Mouse (Mus musculus) Patski (cell line): ENCODE measurements around the gene Tnfsf10. TPM values are rescaled to one million over a fixed set of nuclear protein-coding genes. Genes with fewer than 3 reads are reported as not detected.

Experiments
- ATAC-seq: fragments of 100-300 bp; one replicate; pipeline ENCODE4 v1.8.0; 2021
- CTCF ChIA-PET: fragments of 350-600 bp; sonication (Branson Sonifier 250); formaldehyde crosslinking; loops from one replicate; lab custom pipeline; 2022; ENCODE audit warnings: inconsistent platforms; lab: Charles Lee
- POLR2A ChIA-PET: fragments of 350-600 bp; sonication (Branson Sonifier 250); formaldehyde crosslinking; loops from one replicate; lab custom pipeline; 2022; ENCODE audit warnings: antibody characterized with exemption, inconsistent platforms; lab: Charles Lee
- DNase-seq: peaks from one replicate; pipeline ENCODE4 v3.0.0-alpha.2; 2011; ENCODE audit warnings: low read depth, low spot score
- H3K27me3 ChIP-seq: fragments of 371-371 bp; one replicate; pipeline ENCODE4 v1.5.1; 2021
- CTCF ChIP-seq: fragments of 100-300 bp; IDR thresholded peaks from one replicate; pipeline ENCODE4 v1.5.1; 2021
- in situ Hi-C: fragments of 300-500 bp; cut with MboI; formaldehyde crosslinking; loops from 3 replicates; pipeline ENCODE4 v1.11.1; 2018; ENCODE audit warnings: low pct_unique_long_range_greater_than_20kb, mixed read lengths
- polyA plus RNA-seq: library from polyadenylated mRNA; unstranded; gene quantifications from one replicate; pipeline ENCODE4 v1.2.3, GENCODE M21; 2021

Tnfsf10 gene
- polyA plus RNA-seq, 1 experiment from 2014 or later: 1.5 TPM

DNA sequence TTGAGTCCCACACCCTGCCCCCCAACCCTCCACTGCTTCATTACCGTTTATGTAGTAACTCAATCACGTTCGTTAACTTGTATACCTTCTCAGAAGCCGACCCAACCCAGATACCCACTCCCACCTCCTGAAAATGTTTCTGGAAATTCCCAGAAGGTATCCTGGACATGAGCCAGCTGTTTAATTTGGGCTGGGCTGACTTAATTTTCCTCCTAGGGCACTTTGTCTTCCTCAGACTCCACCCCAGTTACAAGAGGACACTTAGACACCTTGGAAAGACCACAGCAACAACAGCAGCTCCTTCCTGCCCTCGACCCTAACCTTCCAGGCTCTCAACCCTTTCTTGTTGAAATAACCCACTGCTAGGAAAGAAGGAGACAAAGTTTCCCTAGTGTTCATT lies 6.7 kb downstream of the Tnfsf10 start:
- ATAC-seq: no peak

DNA sequence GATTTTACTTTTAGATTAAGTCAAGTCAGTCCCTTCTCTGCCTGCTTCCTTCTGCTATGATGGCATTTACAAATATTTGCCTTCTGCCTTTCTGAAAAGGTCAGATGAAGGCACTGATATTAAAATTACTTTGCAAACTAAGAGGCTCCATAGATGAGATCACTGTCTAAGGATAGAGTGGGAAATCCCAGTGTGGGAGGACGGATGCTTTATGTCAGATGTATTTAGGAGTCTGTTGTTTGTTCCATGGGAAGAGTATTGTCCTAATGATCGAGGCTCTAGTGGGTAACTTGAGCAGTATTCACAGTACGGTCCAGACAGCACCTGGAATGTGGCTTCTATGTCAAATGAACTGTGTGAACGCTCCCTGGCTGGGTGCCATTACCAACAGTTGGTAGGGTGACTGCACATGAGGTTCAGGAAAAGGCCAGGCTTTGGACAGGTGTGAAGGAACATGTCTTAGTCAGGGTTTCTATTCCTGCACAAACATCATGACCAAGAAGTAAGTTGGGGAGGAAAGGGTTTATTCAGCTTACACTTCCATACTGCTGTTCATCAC lies 9.9 kb downstream of the Tnfsf10 start:
- ChIA-PET POLR2A (no interaction called here), CTCF (no interaction called here)
- in situ Hi-C loops: no loop called here
- DNase-seq: peak; percentile 93
- ATAC-seq: peak; percentile 85
- no peaks in the 10 kb centered on the region for H3K27me3 ChIP-seq
- TF ChIP-seq CTCF: no peak

More for the DNA sequence above, 6.7 kb downstream of the Tnfsf10 start:
- ChIA-PET POLR2A (no interaction called here), CTCF (interaction anchor here (1.1 to 1.2 kb wide), 3 partner anchors 9 to 15 kb away, joined by 3 to 4 read pairs (median 3); no protein-coding TSS in a partner anchor)
- H3K27me3 ChIP-seq: no peaks in the 10 kb centered on the region
- in situ Hi-C loops: no loop called here
- DNase-seq: no peak
- TF ChIP-seq CTCF: no peak

DNA sequence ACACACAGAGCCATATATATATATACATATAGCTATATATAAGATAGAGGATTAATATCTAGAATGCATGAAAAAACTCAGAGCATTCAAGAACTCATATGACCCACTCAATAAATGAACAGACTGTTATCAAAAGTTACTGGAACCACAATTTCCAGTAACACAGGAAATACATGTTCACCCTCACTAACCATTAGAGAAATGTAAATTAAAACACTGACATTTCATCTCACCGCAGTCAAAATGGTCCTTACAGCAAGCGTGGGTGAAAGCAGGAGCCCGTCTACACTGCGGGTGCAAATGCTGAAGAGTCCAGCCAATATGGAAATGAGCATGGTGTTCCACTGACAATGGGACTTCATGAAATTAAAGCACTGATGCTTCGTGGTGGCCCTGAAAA lies 13.9 kb downstream of the Tnfsf10 start:
- no peak for DNase-seq
- ChIA-PET CTCF (interaction anchor here (1.3 kb wide), 1 partner anchor 15 kb away, joined by 3 read pairs; no protein-coding TSS in a partner anchor), POLR2A (no interaction called here)
- no peak for ATAC-seq
- no peak for TF ChIP-seq CTCF
- in situ Hi-C loops: loop anchor here (5.0 kb wide), 1 partner anchor 68 kb away; no protein-coding TSS in a partner anchor
- no peaks in the 10 kb centered on the region for H3K27me3 ChIP-seq

DNA sequence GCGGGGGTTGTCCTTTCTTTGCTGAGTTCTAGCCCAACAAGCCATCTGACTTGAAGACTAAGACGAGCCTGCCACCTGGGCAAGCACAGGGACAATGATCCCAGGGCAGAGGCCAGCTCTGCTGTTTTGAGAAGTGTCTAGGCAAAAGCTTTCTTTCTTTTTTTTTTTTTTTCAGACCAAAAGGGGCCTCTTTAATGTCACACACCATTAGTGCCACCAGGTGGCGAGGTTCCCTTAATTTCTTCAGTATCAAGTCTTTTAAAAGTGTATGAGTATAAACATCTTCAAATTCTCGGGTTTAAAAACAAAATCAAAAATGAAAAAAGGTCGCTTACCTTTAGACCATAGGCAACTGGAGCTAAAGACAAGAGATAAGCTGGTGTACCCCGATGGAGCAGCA lies 21.6 kb downstream of the Tnfsf10 start:
- CTCF ChIA-PET: interaction anchor here (0.6 to 3.1 kb wide), 11 partner anchors 10 to 370 kb away, joined by 3 to 15 read pairs (median 3); partner anchors contain the start of gene Nceh1
- POLR2A ChIA-PET: interaction anchor here (0.6 kb wide), 2 partner anchors 191 to 1265 kb away, joined by 3 to 4 read pairs; no protein-coding TSS in a partner anchor
- in situ Hi-C loops: no loop called here
- no peak for DNase-seq
- H3K27me3 ChIP-seq: peaks cover 17% of the 10 kb centered on the region
- peak; percentile 73 for TF ChIP-seq CTCF
- peak; percentile 55 for ATAC-seq

DNA sequence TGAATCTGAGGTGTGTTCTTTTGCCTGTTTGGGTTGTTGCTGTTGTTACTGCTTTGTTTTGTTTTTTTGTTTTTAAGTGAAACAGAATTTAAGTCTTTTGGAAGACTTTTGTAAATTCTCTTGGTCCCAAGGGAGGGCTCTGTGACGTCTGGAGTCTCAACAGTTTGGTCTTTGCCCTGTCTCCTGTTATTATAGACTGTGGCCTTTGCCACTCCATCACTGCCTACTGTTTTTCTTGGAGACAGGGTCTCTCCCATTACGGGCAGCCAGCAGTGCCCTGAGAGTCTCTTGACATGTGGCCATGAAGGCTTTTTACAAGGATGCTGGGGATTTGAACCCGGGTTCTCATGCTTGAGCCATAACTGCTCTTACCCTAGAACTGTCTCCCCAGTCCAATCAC lies 22.1 kb downstream of the Tnfsf10 start:
- ATAC-seq (no peak), DNase-seq (no peak)
- H3K27me3 ChIP-seq: peaks cover 20% of the 10 kb centered on the region
- POLR2A ChIA-PET: interaction anchor here (0.8 kb wide), 1 partner anchor 1777 kb away, joined by 3 read pairs; no protein-coding TSS in a partner anchor
- in situ Hi-C loops: no loop called here
- CTCF ChIA-PET: interaction anchor here (0.9 to 3.1 kb wide), 8 partner anchors 10 to 156 kb away, joined by 3 to 15 read pairs (median 4); partner anchors contain the start of gene Nceh1
- TF ChIP-seq CTCF: no peak

DNA sequence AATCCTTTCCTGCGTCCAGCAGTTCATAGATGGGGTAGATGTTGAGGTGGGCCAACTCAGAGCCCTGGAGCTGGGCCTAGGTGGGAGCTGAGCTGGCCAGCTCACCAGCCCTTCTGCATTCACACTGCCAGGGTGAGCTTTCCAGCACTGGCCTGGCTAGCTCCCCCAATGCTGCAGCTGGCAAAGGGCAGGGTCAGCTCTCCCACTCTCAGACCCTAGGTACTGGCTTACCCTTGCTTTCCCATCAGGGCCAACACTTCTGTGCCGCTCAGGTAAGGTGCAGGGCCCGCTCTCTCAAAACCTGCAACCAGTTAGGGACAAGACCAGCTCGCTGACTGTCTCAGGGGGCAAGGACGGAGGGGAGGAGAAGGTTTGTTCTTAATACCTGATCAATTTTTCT lies 23.9 kb downstream of the Tnfsf10 start:
- no peak for TF ChIP-seq CTCF
- no peak for DNase-seq
- ChIA-PET POLR2A (no interaction called here), CTCF (interaction anchor here (0.8 to 3.1 kb wide), 3 partner anchors 8 to 70 kb away, joined by 3 to 15 read pairs (median 4); no protein-coding TSS in a partner anchor)
- no peak for ATAC-seq
- in situ Hi-C loops: no loop called here
- H3K27me3 ChIP-seq: peaks cover 28% of the 10 kb centered on the region

DNA sequence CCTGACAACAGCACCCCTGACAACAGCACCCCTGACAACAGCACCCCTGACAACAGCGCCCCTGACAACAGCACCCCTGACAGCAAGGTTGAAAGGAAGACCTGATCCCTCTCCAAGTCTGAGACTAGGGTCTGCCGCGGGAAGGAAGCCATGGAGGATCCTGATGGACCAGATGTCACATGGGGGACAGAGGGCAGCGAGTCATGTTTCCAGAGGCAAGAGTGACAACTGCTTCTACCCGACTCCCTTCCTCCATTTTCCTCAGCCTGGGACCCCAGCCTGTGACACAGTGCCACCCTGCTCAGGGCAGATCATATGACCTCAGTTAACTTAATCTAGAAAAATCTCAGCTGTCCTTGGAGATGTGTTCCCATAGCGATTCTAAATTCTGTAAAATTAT lies 25.6 kb downstream of the Tnfsf10 start:
- CTCF ChIA-PET: no interaction called here
- DNase-seq (no peak), ATAC-seq (no peak)
- POLR2A ChIA-PET: no interaction called here
- in situ Hi-C loops: no loop called here
- TF ChIP-seq CTCF: no peak
- peaks cover 37% of the 10 kb centered on the region for H3K27me3 ChIP-seq

DNA sequence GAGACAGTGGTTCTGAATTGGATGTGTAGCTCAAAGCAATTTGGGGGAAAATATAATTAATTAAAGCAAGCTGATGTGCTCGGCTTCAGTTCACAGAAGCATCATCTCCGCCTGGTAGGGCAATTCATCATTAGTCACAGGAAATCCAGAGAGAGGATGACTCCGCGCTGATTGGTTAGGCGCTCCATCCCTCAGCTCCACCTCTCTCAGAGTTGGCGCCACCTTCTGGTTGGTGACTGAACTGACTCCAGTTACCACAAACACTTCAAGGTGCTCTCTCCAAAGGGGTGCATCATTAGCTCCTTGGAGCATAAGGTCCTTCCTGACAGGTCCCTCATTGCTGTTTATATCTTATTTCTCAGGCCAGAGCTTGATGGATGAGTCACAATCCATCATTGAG lies 28.7 kb downstream of the Tnfsf10 start:
- ATAC-seq (no peak), DNase-seq (no peak)
- POLR2A ChIA-PET: no interaction called here
- CTCF ChIA-PET: interaction anchor here (1.0 to 3.2 kb wide), 13 partner anchors 10 to 162 kb away, joined by 3 to 12 read pairs (median 3); partner anchors contain the start of gene Ghsr
- peaks cover 46% of the 10 kb centered on the region for H3K27me3 ChIP-seq
- TF ChIP-seq CTCF: peak; percentile 77
- in situ Hi-C loops: no loop called here

DNA sequence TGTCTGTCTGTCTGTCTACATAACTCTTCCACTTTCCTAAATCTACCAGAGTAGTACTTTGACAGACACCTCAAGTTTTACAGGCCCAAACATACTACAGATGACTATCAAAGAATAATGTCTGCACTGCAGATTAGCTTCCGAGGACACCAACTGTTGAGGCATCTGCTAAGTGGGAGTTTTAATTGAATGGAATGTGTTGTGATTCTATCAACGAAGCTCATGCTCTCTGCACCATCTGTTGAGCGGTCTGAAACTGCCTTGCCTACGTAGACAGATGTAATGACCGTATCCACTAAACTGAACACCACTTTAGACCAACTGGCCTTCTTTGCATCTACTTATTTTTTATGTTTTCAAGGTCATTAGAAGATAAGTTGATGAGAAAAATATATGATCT lies 31.6 kb downstream of the Tnfsf10 start:
- ATAC-seq: no peak
- peaks cover 40% of the 10 kb centered on the region for H3K27me3 ChIP-seq
- POLR2A ChIA-PET: interaction anchor here (1.0 kb wide), 1 partner anchor 15 kb away, joined by 6 read pairs; no protein-coding TSS in a partner anchor
- TF ChIP-seq CTCF: no peak
- in situ Hi-C loops: no loop called here
- CTCF ChIA-PET: interaction anchor here (0.8 to 3.3 kb wide), 5 partner anchors 9 to 32 kb away, joined by 3 to 15 read pairs (median 4); partner anchors contain the start of gene Tnfsf10
- DNase-seq: no peak

DNA sequence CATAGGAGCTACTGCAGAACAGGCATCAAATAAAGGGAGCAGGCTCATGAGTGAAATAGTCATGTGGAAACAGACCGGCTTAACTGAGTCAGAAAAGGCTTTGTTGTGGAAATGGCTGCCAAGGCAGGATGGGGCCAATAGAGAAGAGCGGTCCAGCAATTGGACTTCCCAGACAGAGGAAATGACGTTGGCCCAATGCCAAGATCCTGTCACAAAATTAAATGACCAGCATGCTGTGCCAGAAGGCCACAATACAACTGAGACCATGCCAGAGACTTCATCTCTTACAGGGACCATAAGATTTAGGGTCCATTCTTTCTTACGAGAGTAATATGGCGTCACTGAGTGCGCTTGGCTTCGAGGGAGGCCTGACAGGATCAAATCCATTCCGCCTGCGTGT lies 34.3 kb downstream of the Tnfsf10 start:
- DNase-seq (no peak), ATAC-seq (no peak)
- ChIA-PET CTCF (no interaction called here), POLR2A (no interaction called here)
- in situ Hi-C loops: no loop called here
- peaks cover 35% of the 10 kb centered on the region for H3K27me3 ChIP-seq
- TF ChIP-seq CTCF: no peak
